Comparison of ENCODE assay signal across 24 mouse cellular contexts in the genomic region with DNA sequence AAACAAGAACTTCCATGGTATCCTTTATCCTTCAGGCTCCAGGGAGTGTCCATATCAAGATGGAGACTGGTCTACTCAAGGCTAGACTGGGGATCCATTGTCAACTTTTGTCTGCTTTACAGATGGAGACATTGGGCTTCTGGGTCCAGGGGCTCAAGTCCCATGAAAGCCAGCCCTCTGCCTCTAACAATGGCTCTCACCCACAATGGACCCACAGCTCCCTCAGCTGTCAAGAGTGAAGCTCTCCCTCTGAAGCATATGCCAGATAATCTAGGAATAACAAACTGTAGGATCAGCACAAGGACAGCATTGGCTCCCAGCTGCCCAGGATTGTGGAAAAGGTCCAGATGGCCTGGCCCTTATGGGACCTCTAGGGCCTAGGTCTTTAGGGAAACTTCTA.
"Had no signal": no experiment of that assay in that cellular context is flagged by ENCODE, and none has a peak within 500 bp of the region (broad histone marks: within the 10 kb centered on the region; RNA-seq: fewer than 3 reads in every experiment).

No protein-coding gene starts in this region.

- H3K4me3 ChIP-seq: gastrocnemius, adult 2 months; heart, embryonic 10.5 days; heart, embryonic 12.5 days; hindbrain, embryonic 10.5 days; hindbrain, embryonic 13.5 days; hindbrain, embryonic 15.5 days; intestine, embryonic 15.5 days; left cerebral cortex, adult 2 months; limb, embryonic 10.5 days; limb, embryonic 12.5 days had no signal

- H3K27me3 ChIP-seq: hindbrain, embryonic 13.5 days; hindbrain, embryonic 15.5 days; intestine, embryonic 15.5 days; limb, embryonic 12.5 days had no signal

- H3K4me1 ChIP-seq: heart, embryonic 10.5 days; heart, embryonic 12.5 days; intestine, embryonic 15.5 days; limb, embryonic 10.5 days; limb, embryonic 12.5 days had no signal

- H3K9me3 ChIP-seq: heart, embryonic 10.5 days; hindbrain, embryonic 10.5 days; hindbrain, embryonic 13.5 days; hindbrain, embryonic 15.5 days; intestine, embryonic 15.5 days; limb, embryonic 10.5 days; limb, embryonic 12.5 days had no signal

- H3K27ac ChIP-seq: gastrocnemius, adult 2 months; heart, embryonic 10.5 days; hindbrain, embryonic 10.5 days; hindbrain, embryonic 13.5 days; hindbrain, embryonic 15.5 days; intestine, embryonic 15.5 days; left cerebral cortex, adult 2 months; limb, embryonic 10.5 days; limb, embryonic 12.5 days had no signal

- H3K36me3 ChIP-seq: heart, embryonic 10.5 days; heart, embryonic 12.5 days; hindbrain, embryonic 10.5 days; hindbrain, embryonic 13.5 days; hindbrain, embryonic 15.5 days; intestine, embryonic 15.5 days; limb, embryonic 10.5 days; limb, embryonic 12.5 days had no signal

- ATAC-seq: inflammation-experienced regulatory T-cells, adult 6 months; intestine, embryonic 15.5 days; intestine, postnatal 0 days had no signal

- DNase-seq: gastrocnemius, adult 2 months; gastrocnemius, postnatal 10 days; gastrocnemius, postnatal 25 days; heart, adult 18-20 months; heart, postnatal 10 days; heart, postnatal 4 days; kidney, adult 18-20 months; kidney, adult 8-10 months; kidney, postnatal 10 days; kidney, postnatal 25 days; kidney, postnatal 4 days; liver had no signal

- H3K4me2 ChIP-seq: heart, embryonic 12.5 days; hindbrain, embryonic 13.5 days; hindbrain, embryonic 15.5 days; intestine, embryonic 15.5 days; limb, embryonic 12.5 days; liver, embryonic 11.5 days had no signal

- H3K9ac ChIP-seq: heart, embryonic 12.5 days; hindbrain, embryonic 13.5 days; hindbrain, embryonic 15.5 days; intestine, embryonic 15.5 days; limb, embryonic 12.5 days had no signal
